Mouse (Mus musculus) testis, postnatal 10 days (tissue): Measurements from ENCODE around the gene Crhr2.

Experiments
- DNase-seq: peaks from one replicate; pipeline ENCODE4 v3.0.0; 2021; ENCODE audit warnings: low spot score

Gene Crhr2

GRCm38 (mm10) chr6:55045326-55045725 is 87.5 kb downstream of the Crhr2 start:
- no peak for DNase-seq

- no peak for DNase-seq
Observed at GRCm38 (mm10) chr6:55044542-55044941, 88.3 kb downstream of the Crhr2 start.

- DNase-seq = no peak
Observed at GRCm38 (mm10) chr6:55043206-55043605, 89.6 kb downstream of the Crhr2 start.
